Mouse (Mus musculus) hindbrain, embryonic 11.5 days (tissue): ENCODE measurements around the gene LTO1. TPM values are rescaled to one million over a fixed set of nuclear protein-coding genes. Genes with fewer than 3 reads are reported as not detected.
"Not testable (repeated sequence)": the region's sequence is repeated elsewhere in the genome, so short reads cannot be mapped to it uniquely, and the experiment has no call there.

Source experiments
- ATAC-seq: fragments of 200-750 bp; cut with Nextera tagmentation; 2 replicates; pipeline ENCODE4 v1.8.0; 2017; ENCODE audit warnings: mild to moderate bottlenecking, moderate TSS enrichment, moderate library complexity; ENCODE audit not compliant: low FRiP score
- DNase-seq: peaks from one replicate; pipeline ENCODE4 v3.0.0-alpha.2; 2015; ENCODE audit warnings: low spot score
- H3K27ac ChIP-seq: fragments of 300-500 bp; sonication (generic); 2 replicates; pipeline ENCODE4 v1.5.1; 2014; ENCODE audit warnings: mild to moderate bottlenecking, low read depth, low read length
- H3K27me3 ChIP-seq: fragments of 300-500 bp; sonication (generic); 2 replicates; pipeline ENCODE4 v1.6.1; 2014; ENCODE audit warnings: mild to moderate bottlenecking, low read length, moderate library complexity, mixed read lengths; ENCODE audit not compliant: control insufficient read depth, insufficient read depth
- H3K36me3 ChIP-seq: fragments of 300-500 bp; sonication (generic); 2 replicates; pipeline ENCODE4 v1.6.1; 2014; ENCODE audit warnings: mild to moderate bottlenecking, low read length, moderate library complexity, mixed read lengths; ENCODE audit not compliant: control insufficient read depth, insufficient read depth
- H3K4me1 ChIP-seq: fragments of 300-500 bp; sonication (generic); replicated peaks from 2 replicates; pipeline ENCODE4 v1.6.1; 2014; ENCODE audit warnings: low read length, mixed read lengths; ENCODE audit not compliant: control insufficient read depth, insufficient read depth
- H3K4me2 ChIP-seq: fragments of 300-500 bp; sonication (generic); replicated peaks from 2 replicates; pipeline ENCODE4 v1.6.1; 2014; ENCODE audit warnings: mild to moderate bottlenecking, low read depth, low read length
- H3K4me3 ChIP-seq: fragments of 300-500 bp; sonication (generic); 2 replicates; pipeline ENCODE4 v1.5.1; 2014; ENCODE audit warnings: low read depth, low read length
- H3K9ac ChIP-seq: fragments of 300-500 bp; sonication (generic); 2 replicates; pipeline ENCODE4 v1.6.1; 2014; ENCODE audit warnings: low read depth, low read length
- H3K9me3 ChIP-seq: fragments of 300-500 bp; sonication (generic); 2 replicates; pipeline ENCODE4 v1.6.1; 2016; ENCODE audit warnings: low read length; ENCODE audit not compliant: control insufficient read depth
- WGBS: fragments of 180-500 bp; shearing (Covaris S2); extraction: QIAGEN DNeasy Blood & Tissue Kit; methylation state at CpG from one replicate; pipeline ENCODE4 v1.1.7; 2014; 5-methylcytosine and 5-hydroxymethylcytosine counted together
- polyA plus RNA-seq: library from polyadenylated mRNA; unstranded; fragments of >200 nt; fragmentation: Nextera tagmentation; extraction: Ambion mirVana; gene quantifications from 2 replicates; pipeline ENCODE4 v1.2.1, GENCODE M21; 2014

Gene LTO1
- polyA plus RNA-seq, 1 experiment from 2014 or later, result 28.9 TPM

DNA sequence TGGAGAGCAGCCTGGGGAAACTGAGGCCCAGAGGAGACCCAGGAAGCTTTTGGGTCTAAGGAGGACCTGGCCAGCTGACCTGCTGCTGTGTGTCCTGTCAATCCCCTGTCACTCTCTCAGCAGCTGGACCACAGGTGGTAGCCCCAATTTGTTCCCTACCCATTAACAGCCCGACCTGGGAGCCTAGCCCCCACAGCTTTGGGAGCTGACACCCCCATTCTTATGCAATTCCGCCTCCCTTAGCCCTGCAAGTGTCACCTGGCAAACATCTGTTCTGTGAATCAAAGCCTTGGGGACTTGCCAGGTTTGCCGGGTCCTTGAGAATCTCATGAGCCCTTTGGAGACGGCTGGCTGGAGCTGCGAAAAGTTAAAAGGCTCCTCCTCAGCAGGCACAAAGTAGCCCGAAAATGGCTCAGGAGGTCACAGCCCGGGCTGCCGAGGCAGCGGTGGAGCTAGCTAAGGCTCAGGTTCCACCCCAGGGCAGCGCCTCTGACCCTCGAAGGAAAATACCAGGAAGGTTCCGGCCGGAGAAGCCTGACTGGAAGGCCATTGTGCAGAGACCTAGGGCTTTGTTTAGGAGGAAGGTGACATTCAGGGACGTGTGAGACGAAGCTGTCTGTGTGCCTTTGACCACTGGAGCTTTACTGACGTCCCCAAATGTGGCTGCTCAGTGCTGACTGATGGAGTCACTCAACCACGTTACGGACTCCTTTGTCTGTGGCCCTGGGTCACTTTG lies 26.2 kb upstream of the LTO1 start:
- peak; percentile 19 for DNase-seq
- no peak overlapping the region for H3K27ac ChIP-seq
- WGBS, result 3% methylated on average over 18 of the region's 18 CpGs

GRCm38 (mm10) chr7:144890661-144891060 lies 24.2 kb upstream of the LTO1 start:
- not testable (repeated sequence) for H3K4me2 ChIP-seq, H3K9ac ChIP-seq, H3K27ac ChIP-seq, ATAC-seq, H3K27me3 ChIP-seq, H3K36me3 ChIP-seq, DNase-seq, H3K4me1 ChIP-seq, H3K4me3 ChIP-seq, H3K9me3 ChIP-seq
- 83% methylated on average over 1 of the region's 1 CpGs for WGBS

More for the DNA sequence above, 26.2 kb upstream of the LTO1 start:
- no peaks in the 10 kb centered on the region; the same call in 1 of the 2 replicates for H3K4me1 ChIP-seq
- H3K36me3 ChIP-seq, result no peaks in the 10 kb centered on the region
- H3K9ac ChIP-seq, result no peak overlapping the region
- no peak overlapping the region for H3K4me3 ChIP-seq
- ATAC-seq, result no peak
- H3K27me3 ChIP-seq, result no peaks in the 10 kb centered on the region
- no peak overlapping the region for H3K4me2 ChIP-seq
- H3K9me3 ChIP-seq, result no peaks in the 10 kb centered on the region

GRCm38 (mm10) chr7:144891863-144892262 lies 23.0 kb upstream of the LTO1 start:
- no peak overlapping the region for H3K9ac ChIP-seq
- peaks cover 2% of the 10 kb centered on the region; the same call in 1 of the 2 replicates for H3K4me1 ChIP-seq
- H3K9me3 ChIP-seq, result no peaks in the 10 kb centered on the region
- peaks cover 17% of the 10 kb centered on the region for H3K27me3 ChIP-seq
- no peaks in the 10 kb centered on the region for H3K36me3 ChIP-seq
- DNase-seq (no peak), ATAC-seq (no peak)
- H3K27ac ChIP-seq, result no peak overlapping the region
- H3K4me3 ChIP-seq, result no peak overlapping the region
- no peak overlapping the region for H3K4me2 ChIP-seq
- WGBS, result 81% methylated on average over 2 of the region's 2 CpGs

GRCm38 (mm10) chr7:144892322-144892721 lies 22.6 kb upstream of the LTO1 start:
- Histone ChIP-seq H3K27me3 (peaks cover 19% of the 10 kb centered on the region), H3K36me3 (no peaks in the 10 kb centered on the region), H3K4me2 (no peak overlapping the region), H3K4me3 (no peak overlapping the region), H3K4me1 (peaks cover 4% of the 10 kb centered on the region; the same call in 1 of the 2 replicates), H3K27ac (no peak overlapping the region), H3K9me3 (no peaks in the 10 kb centered on the region), H3K9ac (no peak overlapping the region)
- 44% methylated on average over 6 of the region's 6 CpGs for WGBS
- ATAC-seq, result no peak
- no peak for DNase-seq

DNA sequence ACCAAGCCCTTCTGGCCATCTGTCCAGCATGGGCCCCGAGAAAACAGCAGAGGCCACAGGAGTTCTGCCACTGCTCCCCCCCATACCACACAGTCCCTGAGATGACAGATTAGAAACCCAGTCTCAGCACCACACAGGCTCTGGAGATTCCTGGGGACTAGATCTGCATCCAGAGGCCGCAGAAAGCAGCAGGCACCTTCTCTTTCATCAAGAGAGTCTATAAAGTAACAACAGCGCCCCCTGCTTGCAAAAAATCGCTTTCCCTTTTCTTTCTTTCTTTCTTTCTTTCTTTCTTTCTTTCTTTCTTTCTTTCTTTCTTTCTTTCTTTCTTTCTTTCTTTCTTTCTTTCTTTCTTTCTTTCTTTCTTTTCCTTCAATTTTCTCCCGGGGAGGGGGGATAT lies 20.7 kb upstream of the LTO1 start:
- no peaks in the 10 kb centered on the region for H3K36me3 ChIP-seq
- no peaks in the 10 kb centered on the region for H3K9me3 ChIP-seq
- peak overlapping the region; percentile 44; the same call in 1 of the 2 replicates for H3K9ac ChIP-seq
- ATAC-seq (no peak), DNase-seq (peak; percentile 76)
- 3% methylated on average over 5 of the region's 5 CpGs for WGBS
- peaks cover 4% of the 10 kb centered on the region; the same call in 1 of the 2 replicates for H3K4me1 ChIP-seq
- H3K27me3 ChIP-seq, result peaks cover 22% of the 10 kb centered on the region
- no peak overlapping the region for H3K4me3 ChIP-seq
- no peak overlapping the region for H3K4me2 ChIP-seq
- no peak overlapping the region for H3K27ac ChIP-seq

DNA sequence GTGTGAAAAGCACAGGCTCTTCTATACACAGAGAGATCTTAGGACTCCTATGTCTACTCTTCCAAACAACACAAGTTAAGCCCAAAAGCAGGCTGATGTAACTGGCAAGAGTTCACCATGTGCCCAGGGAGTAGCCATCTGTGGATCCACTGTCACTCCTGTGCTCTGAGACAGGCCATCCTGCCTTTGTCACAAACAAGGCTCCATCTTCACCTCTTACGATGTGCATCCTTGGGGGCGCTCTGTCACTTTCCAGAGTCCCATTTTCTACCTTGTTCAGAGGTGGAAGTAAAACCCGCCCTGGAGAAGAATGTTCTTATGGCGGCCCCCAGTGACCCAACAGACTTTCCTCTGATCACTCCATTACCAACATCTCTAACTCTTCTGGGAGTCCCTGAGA lies 20.2 kb upstream of the LTO1 start:
- H3K36me3 ChIP-seq, result no peaks in the 10 kb centered on the region
- peak; percentile 3; the same call in 1 of the 2 replicates for ATAC-seq
- peaks cover 4% of the 10 kb centered on the region for H3K4me1 ChIP-seq
- no peaks in the 10 kb centered on the region for H3K9me3 ChIP-seq
- peak; percentile 54 for DNase-seq
- 0 out of 2 replicates have a peak overlapping the region, but pooled peaks have one; percentile 8 for H3K4me3 ChIP-seq
- H3K27me3 ChIP-seq, result peaks cover 22% of the 10 kb centered on the region
- 4% methylated on average over 4 of the region's 4 CpGs for WGBS
- H3K4me2 ChIP-seq, result peak overlapping the region; percentile 34
- no peak overlapping the region for H3K9ac ChIP-seq
- peak overlapping the region; percentile 48; the same call in 1 of the 2 replicates for H3K27ac ChIP-seq

GRCm38 (mm10) chr7:144895305-144896111 lies 19.4 kb upstream of the LTO1 start:
- H3K9me3 ChIP-seq, result no peaks in the 10 kb centered on the region
- WGBS, result under 1% methylated on average over 37 of the region's 37 CpGs
- H3K27ac ChIP-seq, result peak overlapping the region; percentile 78

GRCm38 (mm10) chr7:144896294-144897218 lies 18.3 kb upstream of the LTO1 start, which contains the start of gene Fgf15:
TSS of gene Fgf15 (plus strand) at chr7:144896531.
- Histone ChIP-seq H3K9me3 (no peaks in the 10 kb centered on the region), H3K4me2 (peak within 1 kb of the TSS; percentile 84), H3K36me3 (no peaks in the 10 kb centered on the region), H3K27me3 (peaks cover 22% of the 10 kb centered on the region), H3K4me3 (peak within 1 kb of the TSS; percentile 49), H3K9ac (peak within 1 kb of the TSS; percentile 65), H3K27ac (peak within 1 kb of the TSS; percentile 78), H3K4me1 (peaks cover 4% of the 10 kb centered on the region)
- ATAC-seq (peak; percentile 36), DNase-seq (peak; percentile 63)
- under 1% methylated on average over 63 of the region's 65 CpGs for WGBS

More at GRCm38 (mm10) chr7:144895305-144896111, 19.4 kb upstream of the LTO1 start:
- ATAC-seq (peak; percentile 80), DNase-seq (peak; percentile 86)
- no peaks in the 10 kb centered on the region for H3K36me3 ChIP-seq
- H3K4me2 ChIP-seq, result peak overlapping the region; percentile 84
- H3K27me3 ChIP-seq, result peaks cover 22% of the 10 kb centered on the region
- peaks cover 4% of the 10 kb centered on the region for H3K4me1 ChIP-seq
- H3K4me3 ChIP-seq, result peak overlapping the region; percentile 49
- peak overlapping the region; percentile 65 for H3K9ac ChIP-seq
